Mouse (Mus musculus) E14TG2a.4 (cell line): ENCODE measurements around the gene Wdr38.

Source experiments
- H3K27me3 ChIP-seq: 2 replicates; pipeline ENCODE4 v1.6.1; 2014; ENCODE audit warnings: low read length, control low read depth; ENCODE audit not compliant: insufficient read depth
- H3K36me3 ChIP-seq: 2 replicates; pipeline ENCODE4 v1.6.1; 2014; ENCODE audit warnings: low read length, control low read depth; ENCODE audit not compliant: insufficient read depth
- H3K4me1 ChIP-seq: replicated peaks from 2 replicates; pipeline ENCODE4 v1.6.1; 2014; ENCODE audit warnings: low read depth, low read length, control low read depth
- H3K4me3 ChIP-seq: replicated peaks from 2 replicates; pipeline ENCODE4 v1.5.1; 2014; ENCODE audit warnings: mild to moderate bottlenecking, low read length
- H3K9me3 ChIP-seq: 2 replicates; pipeline ENCODE4 v1.6.1; 2014; ENCODE audit warnings: low read length, control low read depth
- CTCF ChIP-seq: conservative IDR thresholded peaks from 2 replicates; pipeline ENCODE4 v1.5.1; 2014; ENCODE audit warnings: low read length
- NANOG ChIP-seq: IDR thresholded peaks from 2 replicates; pipeline ENCODE4 v1.6.1; 2014; ENCODE audit warnings: borderline replicate concordance, low read length, mixed read lengths
- POU5F1 ChIP-seq: IDR thresholded peaks from 2 replicates; pipeline ENCODE4 v1.6.1; 2014; ENCODE audit warnings: low read length, borderline replicate concordance

The Wdr38 gene

DNA sequence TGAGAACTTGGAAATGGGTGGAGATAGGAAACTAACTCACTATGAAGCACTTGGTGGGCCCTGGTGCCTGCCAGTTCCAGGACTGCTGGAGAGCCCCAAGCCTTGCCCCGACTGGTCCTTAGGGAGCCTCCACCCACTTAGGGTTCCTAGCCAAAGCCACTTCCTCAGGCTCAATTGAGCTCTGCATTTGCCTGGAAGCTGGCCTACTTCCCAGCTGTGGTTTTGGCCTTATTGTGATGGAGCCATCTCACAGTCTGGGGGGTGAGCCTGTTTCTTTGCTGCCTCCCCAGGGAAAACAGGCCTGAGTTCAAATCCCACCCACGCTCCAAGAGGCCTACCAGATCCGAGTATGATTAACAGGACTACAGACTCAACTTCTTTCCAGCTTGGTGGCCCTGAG lies 10.7 kb upstream of the Wdr38 start:
- H3K36me3 ChIP-seq: no peaks in the 10 kb centered on the region
- no peaks in the 10 kb centered on the region for H3K27me3 ChIP-seq
- H3K4me1 ChIP-seq: peaks cover 29% of the 10 kb centered on the region
- no peak for TF ChIP-seq POU5F1
- no peak for TF ChIP-seq CTCF
- H3K4me3 ChIP-seq: no peak overlapping the region
- H3K9me3 ChIP-seq: peaks cover 12% of the 10 kb centered on the region

DNA sequence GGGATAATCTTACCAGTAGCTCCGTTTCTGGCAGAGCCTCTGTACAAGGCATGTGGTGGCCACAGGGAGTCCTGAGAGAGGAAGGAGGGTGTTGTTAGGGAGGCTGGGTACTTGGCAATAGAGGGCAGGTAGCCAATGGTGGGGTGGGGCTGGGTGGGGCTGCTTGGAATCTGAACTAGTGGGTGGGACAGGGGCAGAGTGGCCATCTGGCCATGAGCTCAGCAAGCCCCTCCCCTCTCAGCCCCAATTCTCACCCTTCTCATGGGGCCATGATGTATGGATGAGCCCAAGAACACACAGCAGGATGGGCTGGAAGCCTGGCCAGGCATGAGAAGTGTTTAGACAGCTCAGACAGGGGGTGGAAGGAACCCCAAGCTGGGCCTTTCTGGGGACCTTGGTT lies 9.9 kb upstream of the Wdr38 start:
- Histone ChIP-seq H3K36me3 (no peaks in the 10 kb centered on the region), H3K4me1 (peaks cover 24% of the 10 kb centered on the region), H3K27me3 (no peaks in the 10 kb centered on the region), H3K4me3 (0 out of 2 replicates have a peak overlapping the region, but pooled peaks have one; percentile 8), H3K9me3 (peaks cover 12% of the 10 kb centered on the region)
- TF ChIP-seq POU5F1 (no peak), CTCF (no peak), NANOG (no peak)

DNA sequence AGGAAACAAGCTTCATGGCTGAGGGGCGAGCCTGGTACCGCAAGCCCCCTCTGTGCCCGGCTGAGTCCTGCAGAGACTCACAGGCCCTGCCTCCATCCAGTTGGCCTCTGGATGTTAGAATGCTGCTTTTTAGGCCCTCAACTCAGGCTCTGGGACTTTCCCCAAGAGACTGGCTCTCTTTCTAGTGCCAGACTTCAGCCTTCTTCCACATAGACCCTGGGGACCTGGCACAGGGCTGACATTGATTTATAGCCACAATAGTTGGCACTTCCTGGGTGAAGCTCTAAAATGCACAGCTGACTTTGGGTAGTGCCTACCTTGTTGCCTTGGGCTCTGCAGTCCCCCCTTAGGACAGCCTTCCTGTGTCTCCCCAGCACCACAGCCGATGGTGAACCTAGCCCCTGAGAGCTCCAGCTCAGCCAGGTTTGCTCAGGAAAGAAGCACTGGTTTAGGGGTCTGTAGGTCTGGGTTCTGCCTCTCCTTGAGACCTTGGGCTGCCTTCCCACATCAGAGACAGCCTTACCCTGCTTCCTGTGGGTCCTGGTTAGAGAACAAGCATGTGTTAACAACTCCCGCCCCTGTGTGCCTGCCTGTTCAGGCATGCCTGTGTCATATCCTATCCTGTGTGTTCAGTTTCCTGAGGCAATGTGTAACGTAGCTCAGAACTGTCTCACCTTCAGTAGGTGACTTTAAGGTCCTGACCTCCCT lies 9.3 kb upstream of the Wdr38 start:
- Histone ChIP-seq H3K27me3 (no peaks in the 10 kb centered on the region), H3K4me1 (peaks cover 24% of the 10 kb centered on the region), H3K9me3 (peaks cover 12% of the 10 kb centered on the region), H3K4me3 (0 out of 2 replicates have a peak overlapping the region, but pooled peaks have one; percentile 8), H3K36me3 (no peaks in the 10 kb centered on the region)
- TF ChIP-seq NANOG (no peak), POU5F1 (no peak), CTCF (no peak)

DNA sequence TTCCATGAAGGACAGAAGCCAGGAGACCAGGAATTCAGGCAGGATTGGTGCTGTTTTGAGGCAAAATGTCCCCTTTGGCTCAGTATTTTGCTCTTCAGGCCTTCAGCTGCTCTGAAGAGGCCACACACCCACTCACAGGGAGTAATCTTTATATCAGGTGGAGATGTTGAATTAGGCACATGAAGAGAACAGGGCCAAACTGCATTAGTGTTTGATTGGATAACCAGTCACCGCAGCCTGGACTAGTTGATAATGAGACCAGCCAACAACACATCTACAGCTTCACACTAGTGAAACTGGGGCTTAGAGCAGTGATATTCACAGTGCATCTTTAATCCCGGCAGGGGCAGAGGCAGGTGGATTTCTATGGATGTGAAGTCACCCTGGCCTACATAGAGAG lies 8.3 kb upstream of the Wdr38 start:
- Histone ChIP-seq H3K4me1 (peaks cover 24% of the 10 kb centered on the region), H3K9me3 (peaks cover 6% of the 10 kb centered on the region), H3K27me3 (no peaks in the 10 kb centered on the region), H3K36me3 (no peaks in the 10 kb centered on the region), H3K4me3 (no peak overlapping the region)
- TF ChIP-seq NANOG (no peak), POU5F1 (no peak), CTCF (no peak)

DNA sequence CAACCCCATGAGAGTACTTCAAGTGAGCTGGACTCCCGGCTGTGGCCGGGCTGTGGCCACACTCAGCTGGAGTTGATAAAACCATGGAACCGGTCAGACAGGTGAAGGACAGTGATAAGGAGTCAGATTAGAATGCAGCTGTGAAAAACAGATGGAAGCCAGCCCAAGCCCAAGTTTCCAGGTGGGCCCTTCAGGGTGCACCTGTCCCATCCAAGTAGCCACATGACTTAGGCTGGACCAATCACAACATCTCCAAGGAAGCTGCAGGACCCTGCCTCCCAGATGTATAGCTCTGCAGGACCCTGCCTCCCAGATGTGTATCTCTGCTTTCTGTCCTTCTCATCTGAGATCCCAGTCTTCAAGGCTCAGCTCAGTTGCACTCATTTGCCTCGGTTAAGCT lies 5.3 kb upstream of the Wdr38 start:
- H3K4me3 ChIP-seq: no peak overlapping the region
- H3K36me3 ChIP-seq: no peaks in the 10 kb centered on the region
- no peak for TF ChIP-seq NANOG
- no peak for TF ChIP-seq CTCF
- TF ChIP-seq POU5F1: no peak
- H3K4me1 ChIP-seq: peaks cover 19% of the 10 kb centered on the region
- H3K27me3 ChIP-seq: peaks cover 10% of the 10 kb centered on the region; the same call in 1 of the 2 replicates
- H3K9me3 ChIP-seq: no peaks in the 10 kb centered on the region

DNA sequence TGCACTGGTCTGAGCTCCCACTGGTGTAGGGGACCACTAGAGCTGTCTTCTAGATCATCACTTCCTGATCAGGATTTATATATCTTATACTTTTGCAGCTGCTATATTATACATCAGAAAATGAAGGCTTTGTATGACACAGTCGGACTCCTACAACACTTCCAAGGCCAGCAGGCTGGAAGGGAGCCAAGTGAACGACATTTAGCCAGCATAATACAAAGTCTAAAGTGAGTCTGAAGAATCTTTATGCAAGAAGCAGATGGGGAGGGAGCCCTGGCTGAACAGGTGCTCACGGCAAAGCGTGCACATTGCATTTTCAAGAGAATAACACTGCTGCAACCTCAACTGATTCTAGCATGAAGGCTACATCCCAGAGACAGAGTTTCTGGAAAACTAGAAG lies 4.8 kb upstream of the Wdr38 start:
- Histone ChIP-seq H3K4me3 (no peak overlapping the region), H3K4me1 (peaks cover 19% of the 10 kb centered on the region), H3K27me3 (peaks cover 15% of the 10 kb centered on the region; the same call in 1 of the 2 replicates), H3K9me3 (no peaks in the 10 kb centered on the region), H3K36me3 (no peaks in the 10 kb centered on the region)
- TF ChIP-seq POU5F1: no peak
- TF ChIP-seq NANOG: no peak
- no peak for TF ChIP-seq CTCF

DNA sequence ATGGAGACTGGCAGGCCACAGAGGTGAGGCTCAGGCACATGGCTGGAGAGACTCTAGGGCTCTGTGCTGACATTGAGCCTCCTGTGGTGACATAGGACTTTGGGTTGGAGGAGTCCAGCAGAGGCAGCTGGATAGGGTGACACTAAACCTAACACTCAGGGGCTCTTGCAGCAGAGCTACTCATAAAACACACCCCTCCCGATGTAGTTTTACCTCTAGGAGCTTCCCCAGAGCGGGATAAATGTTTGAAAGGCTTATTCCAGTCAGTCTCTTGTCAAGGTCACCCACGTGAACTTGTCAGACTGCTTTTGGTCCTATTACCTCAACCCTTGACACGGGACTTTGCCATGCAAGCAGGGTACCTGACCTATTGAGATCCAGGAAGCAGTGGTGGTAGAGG lies 2.1 kb downstream of the Wdr38 start:
- H3K27me3 ChIP-seq: peaks cover 17% of the 10 kb centered on the region; the same call in 1 of the 2 replicates
- peaks cover 51% of the 10 kb centered on the region for H3K36me3 ChIP-seq
- TF ChIP-seq POU5F1 (no peak), CTCF (no peak), NANOG (no peak)
- H3K9me3 ChIP-seq: no peaks in the 10 kb centered on the region
- H3K4me3 ChIP-seq: no peak overlapping the region
- H3K4me1 ChIP-seq: peaks cover 62% of the 10 kb centered on the region

DNA sequence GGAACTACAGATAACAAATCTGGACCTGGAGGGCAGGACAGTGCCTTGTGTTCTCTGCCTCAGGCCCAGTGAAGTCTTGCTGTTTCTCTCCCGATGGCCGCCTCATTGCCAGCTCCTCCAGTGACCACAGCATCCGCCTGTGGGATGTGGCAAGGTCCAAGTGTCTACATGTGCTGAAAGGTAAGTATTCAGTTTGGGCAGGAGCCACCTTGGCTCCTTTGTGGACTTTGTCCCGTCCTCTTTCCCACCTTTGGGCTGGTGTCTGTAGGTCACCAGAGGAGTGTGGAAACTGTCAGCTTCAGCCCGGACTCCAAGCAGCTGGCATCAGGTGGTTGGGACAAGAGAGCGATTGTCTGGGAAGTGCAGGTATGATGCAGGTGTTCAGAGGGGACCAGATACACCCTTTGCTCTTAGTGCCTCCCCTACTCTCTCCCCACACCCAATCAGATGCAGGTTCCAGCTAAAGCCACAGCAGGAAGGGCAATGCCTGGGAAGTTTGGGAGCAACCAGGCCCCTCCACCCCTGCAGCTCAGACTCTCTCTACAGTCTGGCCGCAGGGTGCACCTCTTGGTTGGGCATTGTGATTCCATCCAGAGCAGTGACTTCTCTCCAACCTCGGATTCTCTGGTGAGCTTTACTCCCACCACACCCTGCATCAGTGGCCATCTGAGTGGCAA lies 2.8 kb downstream of the Wdr38 start:
- Histone ChIP-seq H3K9me3 (no peaks in the 10 kb centered on the region), H3K4me3 (peak overlapping the region; percentile 98; the same call in 1 of the 2 replicates), H3K27me3 (peaks cover 17% of the 10 kb centered on the region; the same call in 1 of the 2 replicates), H3K36me3 (peaks cover 53% of the 10 kb centered on the region), H3K4me1 (peaks cover 62% of the 10 kb centered on the region)
- no peak for TF ChIP-seq POU5F1
- TF ChIP-seq NANOG: no peak
- TF ChIP-seq CTCF: no peak
